Comparison of ENCODE assay signal across 8 mouse cellular contexts in genomic region chr1:86505461-86505860, GRCm38 (mm10). TPM values are rescaled to one million over a fixed set of nuclear protein-coding genes. Genes with fewer than 3 reads are reported as not detected.
DNase-seq lines count a peak whose midpoint lies in the region; ATAC-seq and TF ChIP-seq lines count a peak whose summit lies in the region.

No protein-coding gene starts in this region.

- intact Hi-C loops in heart, adult 2 months (cut with DNase I): loop anchor here (5.0 kb wide), 1 partner anchor 143 kb away; no protein-coding TSS in a partner anchor

- 0 out of 2 replicates have a peak, but pooled peaks have one; percentile 2 for TF ChIP-seq CTCF in bone marrow macrophage, adult 2 months (IDR thresholded peaks at IDR 0.05; ENCODE audit: low read depth, low read length)
- TF ChIP-seq CTCF in heart, adult 2 months (IDR thresholded peaks at IDR 0.05): no peak

- no peaks in the 10 kb centered on the region for H3K36me3 ChIP-seq in heart, adult 2 months (ENCODE audit: control insufficient read depth, insufficient read depth, low read length)
- no peaks in the 10 kb centered on the region for H3K36me3 ChIP-seq in midbrain, embryonic 14.5 days (ENCODE audit: control insufficient read depth, insufficient read depth, low read length)

- no peak overlapping the region for H3K4me3 ChIP-seq in bone marrow macrophage, adult 2 months (ENCODE audit: insufficient read depth, low read length)
- H3K4me3 ChIP-seq in heart, adult 2 months: no peak overlapping the region
- H3K4me3 ChIP-seq in midbrain, embryonic 14.5 days (replicated peaks; ENCODE audit: low read depth, low read length): 0 out of 2 replicates have a peak overlapping the region, but pooled peaks have one; percentile 46

- H3K4me1 ChIP-seq in bone marrow macrophage, adult 2 months (ENCODE audit: control insufficient read depth, insufficient read depth, low read length): peaks cover 35% of the 10 kb centered on the region
- H3K4me1 ChIP-seq in heart, adult 2 months (ENCODE audit: control insufficient read depth, insufficient read depth, low read length): peaks cover 18% of the 10 kb centered on the region
- H3K4me1 ChIP-seq in midbrain, embryonic 14.5 days (ENCODE audit: control insufficient read depth, insufficient read depth, low read length): peaks cover 30% of the 10 kb centered on the region

- 63% methylated on average over 1 of the region's 1 CpGs for WGBS in heart, adult 2 months
- 36% methylated on average over 1 of the region's 1 CpGs for WGBS in midbrain, embryonic 14.5 days

- no peaks in the 10 kb centered on the region for H3K79me2 ChIP-seq in heart, adult 2 months (replicated peaks; ENCODE audit: control insufficient read depth, insufficient read depth, low read length)

- no peak overlapping the region for H3K9ac ChIP-seq in heart, adult 2 months (ENCODE audit: low read depth, low read length)
- peak overlapping the region; percentile 84 for H3K9ac ChIP-seq in midbrain, embryonic 14.5 days (replicated peaks; ENCODE audit: low read length)

- DNase-seq in layer of hippocampus, adult 9-11 months: peak; percentile 87
- no peak for DNase-seq in layer of hippocampus, postnatal 14 days (ENCODE audit: low spot score in 2 of 2)
- peak; percentile 65 to 66 for DNase-seq in heart, adult 2 months
- peak; percentile 70 for DNase-seq in kidney, postnatal 10 days
- no peak for DNase-seq in midbrain, embryonic 14.5 days
- no peak for DNase-seq in B cell, adult 2 months
- no peak for DNase-seq in frontal cortex, adult 2 months (ENCODE audit: extremely low spot score in 1 of 2, low spot score in 1 of 2)

- 0 out of 2 replicates have a peak, but pooled peaks have one; percentile 49 for TF ChIP-seq EP300 in heart, adult 2 months (IDR thresholded peaks at IDR 0.05; ENCODE audit: insufficient read depth, low read depth, low read length)

- TF ChIP-seq POLR2A in bone marrow macrophage, adult 2 months (IDR thresholded peaks at IDR 0.05; ENCODE audit: borderline replicate concordance, low read depth, low read length): no peak
- no peak for TF ChIP-seq POLR2A in heart, adult 2 months (IDR thresholded peaks at IDR 0.05; ENCODE audit: insufficient read depth, low read depth, low read length)

- no peak overlapping the region for H3K27ac ChIP-seq in bone marrow macrophage, adult 2 months (ENCODE audit: insufficient read depth, low read depth, low read length)
- peak overlapping the region; percentile 97 for H3K27ac ChIP-seq in heart, adult 2 months
- peak overlapping the region; percentile 97 for H3K27ac ChIP-seq in midbrain, embryonic 14.5 days (replicated peaks; ENCODE audit: low read depth, low read length)

- H3K4me2 ChIP-seq in midbrain, embryonic 14.5 days (ENCODE audit: low read length): peak overlapping the region; percentile 84

- H3K27me3 ChIP-seq in heart, adult 2 months (ENCODE audit: control insufficient read depth, insufficient read depth, low read length): no peaks in the 10 kb centered on the region
- no peaks in the 10 kb centered on the region for H3K27me3 ChIP-seq in midbrain, embryonic 14.5 days (ENCODE audit: control insufficient read depth, insufficient read depth, low read length)

- no peaks in the 10 kb centered on the region for H3K9me3 ChIP-seq in midbrain, embryonic 14.5 days (ENCODE audit: control insufficient read depth, low read length)

- ATAC-seq in midbrain, embryonic 14.5 days (ENCODE audit: low FRiP score, low TSS enrichment): no peak

RNA-seq across cellular contexts. Expression of gene Ptma, which starts 21.1 kb away (rescaled TPM):
- total RNA-seq in layer of hippocampus, postnatal 14 days (2021): 100 to 1,000 TPM; 453 to 549 TPM
- polyA plus RNA-seq in bone marrow macrophage, adult 2 months (2012; ENCODE audit: insufficient read depth, insufficient read length, missing spikeins): 1,364 and 1,417 TPM in 2 replicates
- total RNA-seq in heart, adult 2 months (2021): 100 to 1,000 TPM; 200 to 227 TPM
- 169 and 177 TPM in 2 replicates for polyA plus RNA-seq in heart, adult 2 months (2012; rRNA removed)
- 2,168 and 2,208 TPM in 2 replicates for polyA plus RNA-seq in midbrain, embryonic 14.5 days (2014; fragmentation: Nextera tagmentation; extraction: Ambion mirVana)
- 707 and 751 TPM in 2 replicates for polyA plus RNA-seq in frontal cortex, adult 2 months (2012; rRNA removed)

Comparison
In these comparisons a context has a peak if more than half of its experiments do, and no peak if none do; other contexts are left out.
1. DNase-seq: peak in layer of hippocampus, adult 9-11 months (single experiment), heart, adult 2 months (2 of 2) and kidney, postnatal 10 days (single experiment); none in layer of hippocampus, postnatal 14 days (0 of 2), midbrain, embryonic 14.5 days (single experiment), B cell, adult 2 months (0 of 2) and frontal cortex, adult 2 months (0 of 2).